Mouse (Mus musculus): ENCODE results near the gene Fkbpl.

- TF ChIP-seq POLR2A (IDR thresholded peaks at IDR 0.05; ENCODE audit: low read depth, low read length) (no peak), CTCF (IDR thresholded peaks at IDR 0.05; ENCODE audit: extremely low read depth, insufficient read depth, insufficient read length, insufficient replicate concordance) (no peak)
These were observed 33.5 kb upstream of the Fkbpl start for GRCm38 (mm10) chr17:34611050-34611449.

Data from spleen, adult 2 months (tissue).